Mouse (Mus musculus) liver, adult 2 months (tissue): Measurements from ENCODE around the gene Prox2.

ENCODE experiments used
- CTCF ChIP-seq: fragments of 200-500 bp; IDR thresholded peaks from 2 replicates; pipeline ENCODE4 v1.5.1; 2011; ENCODE audit warnings: low read depth, low read length, control low read depth
- POLR2A ChIP-seq: fragments of 200-500 bp; IDR thresholded peaks from 2 replicates; pipeline ENCODE4 v1.6.1; 2011; ENCODE audit warnings: low read length, control low read depth; ENCODE audit not compliant: insufficient read depth; ENCODE audit errors: extremely low read depth

DNA sequence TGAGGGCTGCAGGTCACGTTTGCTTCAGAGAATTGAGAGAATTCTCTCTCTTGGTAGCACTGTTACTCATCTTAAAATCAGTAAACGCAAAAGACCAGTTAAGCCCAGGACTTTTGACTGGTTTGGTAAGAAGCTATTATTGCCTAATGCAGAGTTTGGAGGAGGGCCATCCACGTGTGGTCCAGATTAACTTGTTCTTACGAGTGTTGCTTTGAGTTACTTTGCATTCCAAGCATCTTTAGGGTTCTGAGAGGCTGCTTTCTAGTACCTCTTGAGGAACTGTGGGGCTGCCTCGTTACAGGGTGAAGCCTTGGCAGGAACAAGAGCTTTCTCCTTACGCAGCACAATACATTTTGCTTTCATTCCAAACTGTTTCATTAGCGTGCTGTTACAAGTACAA lies 5.1 kb upstream of the Prox2 start:
- no peak for TF ChIP-seq CTCF
- no peak for TF ChIP-seq POLR2A
